Mouse (Mus musculus): ENCODE data around the gene Prex1. TPM values are rescaled to one million over a fixed set of nuclear protein-coding genes. Genes with fewer than 3 reads are reported as not detected.
A peak's percentile ranks its signal among the peaks of the same experiment; 100 is the strongest.

Prex1 gene
- total RNA-seq, 2 experiments from 2014 or later = 60.8 to 86.4 TPM

DNA sequence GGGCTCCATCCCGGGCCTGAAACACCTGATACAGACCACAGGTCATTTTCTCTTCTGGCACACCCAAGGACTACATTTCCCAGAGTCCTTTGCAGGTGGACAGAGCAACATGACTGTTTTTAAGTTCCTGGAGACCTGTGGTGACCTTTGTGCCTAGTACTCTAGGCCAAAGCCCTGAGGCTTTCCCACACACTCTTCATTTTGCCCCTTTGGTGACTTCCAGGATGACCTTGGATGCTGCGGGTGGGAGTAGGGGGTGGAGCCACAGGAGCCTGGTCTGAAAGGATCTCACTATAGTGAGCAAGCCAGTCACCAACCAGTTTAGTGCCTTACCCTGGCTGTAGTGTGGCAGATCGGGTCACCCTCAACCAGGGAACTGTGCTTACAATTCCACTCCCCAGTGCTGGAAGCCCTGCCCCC is 14.6 kb upstream of the Prex1 start:
- ATAC-seq (replicated peaks; ENCODE audit: low FRiP score, poor library complexity, severe bottlenecking) = no peak

- ATAC-seq (replicated peaks; ENCODE audit: low FRiP score, poor library complexity, severe bottlenecking) = no peak
These were observed 14.2 kb upstream of the Prex1 start for GRCm38 (mm10) chr2:166727790-166728189.

DNA sequence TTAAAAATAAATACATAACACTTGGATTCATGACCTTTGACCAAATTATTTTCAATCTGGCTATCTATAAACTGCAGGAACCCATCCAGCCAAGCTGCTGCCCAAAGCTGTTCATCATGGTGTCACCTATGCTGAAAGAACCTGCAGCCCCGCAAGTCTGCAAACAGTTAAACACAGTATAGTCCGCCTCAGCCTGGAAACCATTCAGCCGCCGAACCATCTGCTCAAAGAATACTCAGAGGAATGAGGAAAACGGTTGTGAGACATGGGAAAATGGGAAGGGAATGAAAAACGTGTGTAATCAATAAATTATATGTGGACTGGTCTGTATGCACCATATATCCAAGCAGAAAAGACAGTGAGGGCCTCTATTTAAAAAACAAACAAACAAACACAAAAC is 13.3 kb upstream of the Prex1 start:
- no peak for ATAC-seq (replicated peaks; ENCODE audit: low FRiP score, poor library complexity, severe bottlenecking)

DNA sequence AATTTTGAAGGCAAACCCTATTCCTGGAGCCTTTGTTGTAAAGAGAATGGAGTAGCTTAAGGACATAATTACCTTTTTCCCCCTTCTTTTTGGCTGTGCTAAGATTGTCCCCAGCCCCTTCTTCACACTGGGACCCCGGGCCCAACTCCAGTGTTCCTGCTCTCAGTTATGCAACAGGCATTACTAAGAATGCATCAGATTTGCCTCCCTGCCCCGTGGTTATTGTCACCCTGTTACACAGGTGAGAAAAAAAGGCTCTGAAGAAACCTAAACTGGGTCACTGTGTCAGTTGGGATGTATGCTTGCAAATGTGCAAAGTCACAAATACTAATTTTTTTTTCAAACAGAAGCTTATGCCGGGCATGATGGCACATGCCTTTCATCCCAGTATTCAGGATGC is 6.8 kb upstream of the Prex1 start:
- no peak for ATAC-seq (replicated peaks; ENCODE audit: low FRiP score, poor library complexity, severe bottlenecking)

GRCm38 (mm10) chr2:166719930-166720305 is 6.3 kb upstream of the Prex1 start:
- ATAC-seq (replicated peaks; ENCODE audit: low FRiP score, poor library complexity, severe bottlenecking) = no peak

GRCm38 (mm10) chr2:166719301-166719929 is 5.8 kb upstream of the Prex1 start:
- ATAC-seq (replicated peaks; ENCODE audit: low FRiP score, poor library complexity, severe bottlenecking) = no peak

DNA sequence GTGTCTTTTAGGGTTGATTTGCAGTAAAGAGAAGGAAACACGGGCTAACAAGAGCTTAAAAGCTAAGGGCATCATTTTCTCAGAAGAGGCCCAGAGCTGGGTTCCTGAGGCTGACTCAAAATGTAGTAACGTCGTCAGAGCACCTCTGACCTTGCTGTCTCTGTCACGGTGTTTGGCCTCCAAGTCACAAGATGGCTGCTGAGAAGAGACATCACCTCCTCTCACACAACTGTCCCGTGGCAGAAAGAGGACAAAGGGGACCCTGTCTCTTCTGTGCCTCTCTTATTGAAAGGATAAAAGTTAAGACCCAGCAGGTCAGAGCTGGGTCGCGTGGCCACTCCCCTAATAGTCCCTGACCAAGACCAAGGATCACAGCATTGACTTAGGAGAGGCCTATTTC is 2.4 kb upstream of the Prex1 start:
- ATAC-seq (replicated peaks; ENCODE audit: low FRiP score, poor library complexity, severe bottlenecking) = no peak

GRCm38 (mm10) chr2:166714427-166714699 is 731 bp upstream of the Prex1 start:
- ATAC-seq (replicated peaks; ENCODE audit: low FRiP score, poor library complexity, severe bottlenecking) = no peak

GRCm38 (mm10) chr2:166712801-166713689 is 587 bp downstream of the Prex1 start:
- peak; percentile 15 for ATAC-seq (replicated peaks; ENCODE audit: low FRiP score, poor library complexity, severe bottlenecking)

DNA sequence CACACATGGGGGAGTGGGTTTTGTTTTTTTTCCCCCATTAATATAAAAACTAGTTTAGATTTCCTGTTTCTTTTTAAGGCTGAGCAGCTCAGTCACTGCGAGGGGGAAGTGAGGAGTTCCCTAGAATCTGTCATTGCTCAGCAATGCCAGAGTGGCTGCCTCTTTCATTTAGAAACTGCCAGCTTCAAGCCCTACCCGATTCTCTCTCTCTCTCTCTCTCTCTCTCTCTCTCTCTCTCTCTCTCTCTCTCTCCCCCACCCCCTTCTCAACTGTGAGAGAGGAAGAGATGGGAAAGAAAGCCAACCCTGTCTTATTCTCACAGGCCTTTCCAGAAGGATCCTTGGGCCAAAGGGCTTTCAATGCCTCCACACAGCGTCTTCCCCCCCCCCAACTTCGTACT is 1.3 kb downstream of the Prex1 start:
- no peak for ATAC-seq (replicated peaks; ENCODE audit: low FRiP score, poor library complexity, severe bottlenecking)

DNA sequence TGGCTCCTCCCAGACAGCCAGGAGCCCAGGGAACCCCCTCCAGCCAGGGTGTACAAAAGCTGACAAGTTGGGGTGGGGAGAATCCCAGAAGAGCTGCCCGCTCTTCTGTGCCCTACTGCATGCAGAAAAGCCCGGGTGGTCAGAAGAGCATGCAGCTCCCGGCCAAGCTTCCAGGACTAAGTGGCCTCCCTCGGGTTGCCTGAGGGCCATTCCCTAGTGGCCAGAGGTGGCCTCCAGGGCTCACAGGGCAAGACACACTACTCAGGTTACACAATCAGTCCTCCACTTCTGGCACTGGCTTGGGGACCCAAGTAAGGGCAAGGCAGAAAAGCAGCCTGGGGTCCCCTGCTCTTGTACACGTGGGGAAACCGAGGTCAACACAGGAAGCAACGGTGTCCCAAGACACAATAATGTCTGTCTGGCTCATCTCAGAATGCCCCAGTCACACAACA is 1.9 kb downstream of the Prex1 start:
- no peak for ATAC-seq (replicated peaks; ENCODE audit: low FRiP score, poor library complexity, severe bottlenecking)

GRCm38 (mm10) chr2:166709883-166710282 is 3.7 kb downstream of the Prex1 start:
- no peak for ATAC-seq (replicated peaks; ENCODE audit: low FRiP score, poor library complexity, severe bottlenecking)

DNA sequence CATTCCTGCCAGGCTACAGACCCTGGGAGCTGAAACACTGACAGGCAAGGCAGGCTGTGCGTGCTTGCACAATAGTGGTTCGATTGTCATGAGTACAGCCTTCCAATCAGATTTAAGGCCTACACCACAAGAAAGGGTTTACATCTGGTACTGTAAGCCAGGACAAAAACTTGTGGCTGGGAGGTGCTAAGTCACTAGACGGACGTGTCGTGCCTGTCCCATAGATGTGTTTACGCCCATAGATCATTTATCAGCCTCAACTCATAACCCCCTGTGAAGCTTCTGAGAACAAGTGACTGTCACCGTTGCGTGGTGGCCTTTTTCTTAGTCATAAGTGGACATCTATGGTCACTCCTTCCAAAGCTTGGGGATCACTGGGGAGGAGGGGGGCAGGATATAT is 5.3 kb downstream of the Prex1 start:
- peak; percentile 45 for ATAC-seq (replicated peaks; ENCODE audit: low FRiP score, poor library complexity, severe bottlenecking)

DNA sequence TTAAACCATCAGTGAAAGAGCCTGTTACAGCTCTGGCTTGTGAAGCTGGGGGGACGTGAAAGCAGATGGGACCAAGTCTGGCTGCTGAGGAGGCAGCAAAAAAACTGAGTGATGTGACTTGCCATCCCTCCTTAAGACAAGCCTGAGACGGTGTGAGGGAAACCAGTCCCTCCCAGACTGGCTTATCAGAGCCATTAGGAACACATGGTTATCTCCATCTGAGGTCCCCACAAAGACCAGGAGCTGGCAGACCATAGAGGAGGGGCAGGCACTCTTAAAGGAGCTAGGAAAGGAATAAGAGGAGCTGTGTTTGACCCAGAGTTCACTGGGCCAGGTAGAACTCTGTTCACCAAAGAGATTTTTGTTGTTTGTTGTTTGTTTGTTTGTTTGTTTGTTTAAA is 7.1 kb downstream of the Prex1 start:
- peak; percentile 70 for ATAC-seq (replicated peaks; ENCODE audit: low FRiP score, poor library complexity, severe bottlenecking)

DNA sequence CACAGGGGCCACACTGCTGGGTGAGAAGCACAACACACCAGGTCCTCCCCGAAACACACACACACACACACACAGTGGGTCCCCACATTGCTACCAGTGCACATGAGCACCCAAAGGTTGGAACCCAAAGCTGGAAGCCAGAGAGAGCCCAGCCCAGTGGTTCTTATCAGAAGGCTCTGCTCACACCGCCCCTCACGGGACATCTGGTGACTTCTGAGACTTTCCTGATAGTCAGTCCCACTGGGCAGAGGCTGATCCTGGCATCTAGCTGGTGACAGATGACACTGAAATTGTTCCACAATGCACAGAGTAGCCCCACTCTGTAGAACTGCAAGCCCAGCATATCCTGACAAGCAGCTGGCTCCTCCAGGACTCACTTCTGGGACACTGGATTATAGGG is 10.1 kb downstream of the Prex1 start:
- ATAC-seq (replicated peaks; ENCODE audit: low FRiP score, poor library complexity, severe bottlenecking) = peak; percentile 80

- no peak for ATAC-seq (replicated peaks; ENCODE audit: low FRiP score, poor library complexity, severe bottlenecking)
These were observed 11.6 kb downstream of the Prex1 start for GRCm38 (mm10) chr2:166702113-166702445.

DNA sequence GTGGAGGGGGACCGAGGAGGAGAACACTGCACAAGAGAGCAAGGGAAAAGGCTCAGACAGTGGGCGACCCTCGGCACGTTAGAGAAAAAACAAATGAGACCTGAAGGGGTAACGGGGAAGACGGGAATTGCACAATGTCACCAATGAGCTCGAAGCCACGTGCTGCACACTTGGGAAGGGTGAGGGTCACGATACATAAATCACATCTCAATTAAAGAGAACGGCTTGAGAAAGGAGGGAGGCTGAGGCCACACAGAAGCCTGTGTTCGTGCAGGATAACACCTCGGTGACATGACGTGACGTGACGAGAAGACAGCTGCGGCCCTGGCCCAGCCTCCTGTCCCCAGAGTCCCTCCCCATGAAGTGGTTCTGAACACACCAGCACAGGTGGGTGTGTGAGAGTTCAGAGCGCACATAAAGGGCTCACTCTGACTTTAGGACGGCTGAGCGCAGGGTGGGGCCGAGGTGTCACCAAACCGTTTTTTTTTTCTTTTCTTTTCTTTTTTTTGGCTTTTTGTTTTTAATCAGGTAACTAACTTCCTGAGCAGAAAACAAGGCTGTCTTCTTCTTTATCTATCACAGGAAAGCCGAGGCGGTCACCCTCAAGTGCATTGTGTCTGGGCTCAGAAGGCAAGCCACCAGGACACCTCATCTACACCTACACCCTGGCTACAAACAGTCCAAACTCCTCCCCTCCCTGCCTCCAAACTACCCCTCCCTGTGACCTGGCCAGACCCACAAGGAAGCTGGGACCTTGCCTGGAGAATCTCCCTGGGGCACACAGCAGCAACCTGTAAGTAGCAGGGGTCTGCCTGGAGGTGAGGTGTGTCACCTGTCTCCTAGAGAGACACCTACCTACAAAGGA is 12.2 kb downstream of the Prex1 start:
- peak; percentile 35 for ATAC-seq (replicated peaks; ENCODE audit: low FRiP score, poor library complexity, severe bottlenecking)

DNA sequence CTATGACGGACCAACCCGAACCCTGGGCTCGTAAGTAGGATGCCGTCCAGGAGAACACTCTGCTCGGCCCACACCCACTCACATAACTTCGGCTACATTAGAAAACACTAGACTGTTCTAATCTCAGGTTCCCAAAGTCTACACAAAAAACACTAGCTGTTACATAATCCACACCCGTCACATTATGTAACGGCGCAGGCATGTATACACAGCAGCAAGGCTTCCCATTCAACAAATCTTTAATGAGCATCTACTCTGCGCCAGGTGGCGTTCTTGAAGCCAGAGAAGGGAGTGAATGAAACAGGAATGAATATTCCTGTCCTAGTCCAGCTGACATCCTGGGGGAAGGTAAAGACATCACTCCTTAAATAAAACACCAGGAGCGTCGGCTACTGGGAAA is 12.9 kb downstream of the Prex1 start:
- ATAC-seq (replicated peaks; ENCODE audit: low FRiP score, poor library complexity, severe bottlenecking) = no peak

DNA sequence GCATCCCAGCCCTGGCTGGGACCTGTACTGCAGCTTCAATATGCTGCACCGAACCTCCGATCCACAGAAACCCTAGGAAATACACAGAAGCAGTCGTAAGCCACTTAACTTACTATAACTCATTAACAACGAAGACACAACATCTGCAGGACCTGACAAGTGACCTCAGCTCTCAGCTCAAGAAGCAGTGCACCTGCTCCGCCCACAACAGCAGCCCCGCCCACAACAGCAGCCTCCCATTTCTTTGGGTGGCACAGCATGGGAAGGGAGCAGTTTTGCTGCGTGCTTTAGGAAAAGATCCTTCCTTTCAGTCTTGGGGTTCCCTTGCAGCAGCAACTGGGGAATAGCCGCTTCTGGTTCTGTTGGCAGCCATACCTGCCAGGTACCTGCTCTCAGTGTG is 13.5 kb downstream of the Prex1 start:
- ATAC-seq (replicated peaks; ENCODE audit: low FRiP score, poor library complexity, severe bottlenecking) = no peak

DNA sequence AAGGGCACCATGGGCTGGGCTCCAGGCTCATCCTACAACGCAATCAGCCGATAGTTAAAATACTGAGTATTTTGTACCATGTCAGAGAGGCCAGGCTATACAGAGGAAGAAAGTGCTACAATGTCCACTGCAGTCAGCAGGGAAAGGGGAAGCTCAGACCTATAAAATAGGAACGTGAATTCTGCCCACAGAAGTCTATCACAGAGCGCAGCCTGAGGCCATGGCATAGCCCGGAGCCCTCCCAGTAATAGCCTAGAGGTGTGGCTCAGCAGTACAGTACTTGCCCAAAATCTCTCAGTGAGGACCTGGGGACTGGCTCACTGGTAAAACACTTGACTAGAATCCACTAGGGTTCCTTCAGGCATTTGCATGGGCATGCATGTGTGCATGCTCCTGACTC is 14.1 kb downstream of the Prex1 start:
- no peak for ATAC-seq (replicated peaks; ENCODE audit: low FRiP score, poor library complexity, severe bottlenecking)

DNA sequence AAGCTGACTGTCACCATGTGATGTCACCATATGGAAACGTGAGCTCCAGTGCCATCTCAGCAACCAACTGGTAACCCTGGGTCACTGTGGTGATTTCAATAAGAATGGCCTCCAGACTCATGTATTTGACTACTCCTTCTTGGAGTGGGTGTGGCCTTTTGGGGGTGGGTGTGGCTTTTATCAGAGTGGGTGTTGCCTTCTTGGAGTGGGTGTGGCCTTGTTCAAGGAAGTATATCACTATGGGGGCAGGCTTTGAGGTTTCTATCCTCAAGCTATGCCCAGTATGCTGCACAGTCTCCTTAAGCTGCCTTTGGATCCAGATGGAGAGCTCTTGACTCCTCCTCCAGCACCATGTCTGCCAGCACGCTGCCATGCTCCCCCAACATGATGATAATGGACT is 19.0 kb downstream of the Prex1 start:
- ATAC-seq (replicated peaks; ENCODE audit: low FRiP score, poor library complexity, severe bottlenecking) = peak; percentile 67

Data from erythroid progenitor cell, adult 5-6 weeks (primary cell).